Mouse (Mus musculus): Measurements from ENCODE around the gene Rprd2.
A peak's percentile ranks its signal among the peaks of the same experiment; 100 is the strongest.

- TF ChIP-seq CTCF (IDR thresholded peaks at IDR 0.05; ENCODE audit: control insufficient read depth, insufficient read depth, insufficient read length) (no peak), MYOD1 (IDR thresholded peaks at IDR 0.05; ENCODE audit: control insufficient read depth, insufficient read length, low read depth) (no peak), FOSL1 (IDR thresholded peaks at IDR 0.05; ENCODE audit: insufficient read depth, low read length, poor library complexity, severe bottlenecking) (no peak), USF1 (IDR thresholded peaks at IDR 0.05; ENCODE audit: low read depth) (peak; percentile 98), CEBPB (IDR thresholded peaks at IDR 0.05; ENCODE audit: low read depth) (no peak), MYOG (IDR thresholded peaks at IDR 0.05; ENCODE audit: control insufficient read depth, extremely low read depth, insufficient read length) (no peak)
Observed at GRCm38 (mm10) chr3:95855502-95856089, 36.9 kb upstream of the Rprd2 start, which contains the start of gene Prpf3.
